Mouse (Mus musculus): ENCODE results near the gene Nupr1. TPM values are rescaled to one million over a fixed set of nuclear protein-coding genes. Genes with fewer than 3 reads are reported as not detected.
A peak's percentile ranks its signal among the peaks of the same experiment; 100 is the strongest.

The Nupr1 gene
- total and polyA plus RNA-seq, 2 experiments: 1.2 to 3.0 TPM

GRCm38 (mm10) chr7:126642545-126643243 is 12.0 kb upstream of the Nupr1 start:
- H3K4me3 ChIP-seq (ENCODE audit: insufficient read depth, low read depth, low read length): no peak overlapping the region
- H3K9ac ChIP-seq (ENCODE audit: low read depth, low read length): no peak overlapping the region
- no peak overlapping the region for H3K27ac ChIP-seq (replicated peaks; ENCODE audit: insufficient read depth, low read depth, low read length)
- WGBS: 27% methylated on average over 5 of the region's 5 CpGs
- H3K79me2 ChIP-seq (ENCODE audit: control insufficient read depth, insufficient read depth, low read length): no peaks in the 10 kb centered on the region
- H3K27me3 ChIP-seq (ENCODE audit: control insufficient read depth, insufficient read depth, low read length): no peaks in the 10 kb centered on the region
- TF ChIP-seq CTCF (IDR thresholded peaks at IDR 0.05; ENCODE audit: low read depth, low read length): no peak
- no peak for TF ChIP-seq POLR2A (IDR thresholded peaks at IDR 0.05; ENCODE audit: extremely low read depth, insufficient read depth, low read length)
- H3K36me3 ChIP-seq (ENCODE audit: control insufficient read depth, insufficient read depth, low read length): no peaks in the 10 kb centered on the region
- DNase-seq (ENCODE audit: extremely low read depth, low read depth, low spot score): peak; percentile 56
- no peaks in the 10 kb centered on the region; the same call in 1 of the 2 replicates for H3K4me1 ChIP-seq (ENCODE audit: control insufficient read depth, insufficient read depth, low read length)

DNA sequence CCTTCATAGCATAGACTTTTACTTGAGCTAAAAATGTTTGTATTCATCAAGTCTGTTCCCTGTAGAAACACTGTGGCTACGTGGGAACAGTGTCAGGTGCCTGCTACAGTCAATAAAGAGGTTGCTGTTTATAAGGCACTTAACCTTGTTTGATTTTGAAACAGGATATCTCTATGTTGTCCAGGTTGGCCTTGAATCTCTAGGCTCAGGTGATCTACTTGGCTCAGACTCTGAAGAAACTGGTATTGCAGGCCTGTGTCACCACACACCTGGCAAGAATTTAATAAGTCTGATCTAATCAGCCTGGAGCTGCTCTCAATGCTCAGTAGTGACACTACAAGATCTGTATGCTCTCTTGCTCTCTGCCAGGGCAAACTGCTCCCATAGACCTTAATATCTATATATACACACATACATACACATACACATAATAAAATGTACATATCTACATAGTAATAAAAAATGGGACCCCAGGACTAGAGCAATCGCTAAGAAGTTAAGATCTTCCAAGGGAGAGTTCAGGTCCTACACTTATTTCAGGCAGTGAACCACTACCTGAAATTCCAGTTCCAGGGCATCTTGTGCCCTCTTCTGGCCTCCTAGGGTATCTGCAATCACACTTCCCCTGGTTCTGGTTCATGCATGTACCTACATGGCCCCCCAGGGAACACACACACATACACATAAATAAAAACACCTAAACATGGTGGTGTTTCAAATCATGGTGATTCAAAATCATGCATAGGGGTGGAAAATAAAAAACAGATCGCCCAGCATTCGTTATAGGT is 6.3 kb upstream of the Nupr1 start:
- peak; percentile 75 for DNase-seq (ENCODE audit: extremely low read depth, low read depth, low spot score)
- H3K79me2 ChIP-seq (ENCODE audit: control insufficient read depth, insufficient read depth, low read length): no peaks in the 10 kb centered on the region
- 17% methylated on average over 4 of the region's 4 CpGs for WGBS

DNA sequence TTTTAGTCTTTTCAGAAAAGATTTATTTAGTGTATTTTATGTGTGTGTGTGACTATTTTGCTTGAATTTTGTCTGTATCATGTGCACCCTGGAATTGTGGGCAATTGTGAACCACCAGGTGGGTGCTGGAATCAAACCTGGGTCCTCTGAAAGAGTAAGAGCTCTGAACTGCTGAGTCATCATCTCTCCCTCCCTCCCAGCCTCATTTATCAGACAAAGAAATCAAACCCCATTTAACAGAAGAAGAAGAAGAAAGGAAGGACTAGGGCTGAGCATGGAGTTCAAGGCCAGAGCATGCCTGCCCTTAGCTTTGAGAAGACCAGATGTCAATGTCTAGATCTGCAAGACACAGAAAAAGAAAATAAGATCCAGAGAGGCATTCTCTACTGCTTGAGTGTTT is 4.7 kb upstream of the Nupr1 start:
- Histone ChIP-seq H3K79me2 (ENCODE audit: control insufficient read depth, insufficient read depth, low read length) (no peaks in the 10 kb centered on the region), H3K27me3 (ENCODE audit: control insufficient read depth, insufficient read depth, low read length) (no peaks in the 10 kb centered on the region), H3K4me3 (ENCODE audit: insufficient read depth, low read depth, low read length) (no peak overlapping the region), H3K27ac (replicated peaks; ENCODE audit: insufficient read depth, low read depth, low read length) (no peak overlapping the region), H3K36me3 (ENCODE audit: control insufficient read depth, insufficient read depth, low read length) (no peaks in the 10 kb centered on the region), H3K4me1 (ENCODE audit: control insufficient read depth, insufficient read depth, low read length) (peaks cover 3% of the 10 kb centered on the region), H3K9ac (ENCODE audit: low read depth, low read length) (no peak overlapping the region)
- no peak for DNase-seq (ENCODE audit: extremely low read depth, low read depth, low spot score)
- TF ChIP-seq CTCF (IDR thresholded peaks at IDR 0.05; ENCODE audit: low read depth, low read length): no peak
- no peak for TF ChIP-seq POLR2A (IDR thresholded peaks at IDR 0.05; ENCODE audit: extremely low read depth, insufficient read depth, low read length)

More for the DNA sequence above, 6.3 kb upstream of the Nupr1 start:
- no peaks in the 10 kb centered on the region for H3K27me3 ChIP-seq (ENCODE audit: control insufficient read depth, insufficient read depth, low read length)
- TF ChIP-seq CTCF (IDR thresholded peaks at IDR 0.05; ENCODE audit: low read depth, low read length) (peak; percentile 59; the same call in 1 of the 2 replicates), POLR2A (IDR thresholded peaks at IDR 0.05; ENCODE audit: extremely low read depth, insufficient read depth, low read length) (no peak)
- H3K27ac ChIP-seq (replicated peaks; ENCODE audit: insufficient read depth, low read depth, low read length): no peak overlapping the region
- peaks cover 3% of the 10 kb centered on the region for H3K4me1 ChIP-seq (ENCODE audit: control insufficient read depth, insufficient read depth, low read length)
- no peaks in the 10 kb centered on the region for H3K36me3 ChIP-seq (ENCODE audit: control insufficient read depth, insufficient read depth, low read length)
- H3K4me3 ChIP-seq (ENCODE audit: insufficient read depth, low read depth, low read length): no peak overlapping the region
- H3K9ac ChIP-seq (ENCODE audit: low read depth, low read length): no peak overlapping the region

DNA sequence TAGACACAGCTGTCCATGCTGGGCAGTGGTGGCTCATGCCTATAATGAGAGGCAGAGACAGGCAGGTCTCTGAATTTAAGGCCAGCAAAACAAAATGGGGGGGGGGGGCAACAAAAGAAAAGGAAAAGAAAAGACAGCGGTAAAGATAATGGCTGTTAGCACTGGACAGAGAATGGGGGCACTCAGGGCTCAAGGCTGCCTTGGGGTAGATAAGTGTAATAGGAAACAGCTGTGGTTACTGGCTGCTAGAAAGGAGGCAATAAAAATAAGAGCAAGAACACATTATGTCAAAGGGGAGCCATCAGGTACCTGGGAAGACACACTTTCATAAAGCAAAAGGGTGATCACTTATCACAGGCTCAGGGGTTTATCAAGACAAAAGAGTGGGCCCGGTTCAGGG is 1.8 kb upstream of the Nupr1 start:
- Histone ChIP-seq H3K4me1 (ENCODE audit: control insufficient read depth, insufficient read depth, low read length) (peaks cover 3% of the 10 kb centered on the region), H3K9ac (ENCODE audit: low read depth, low read length) (no peak overlapping the region), H3K36me3 (ENCODE audit: control insufficient read depth, insufficient read depth, low read length) (no peaks in the 10 kb centered on the region), H3K27me3 (ENCODE audit: control insufficient read depth, insufficient read depth, low read length) (no peaks in the 10 kb centered on the region), H3K4me3 (ENCODE audit: insufficient read depth, low read depth, low read length) (no peak overlapping the region), H3K79me2 (ENCODE audit: control insufficient read depth, insufficient read depth, low read length) (no peaks in the 10 kb centered on the region), H3K27ac (replicated peaks; ENCODE audit: insufficient read depth, low read depth, low read length) (no peak overlapping the region)
- DNase-seq (ENCODE audit: extremely low read depth, low read depth, low spot score): no peak
- WGBS: 96% methylated on average over 2 of the region's 2 CpGs
- TF ChIP-seq CTCF (IDR thresholded peaks at IDR 0.05; ENCODE audit: low read depth, low read length) (no peak), POLR2A (IDR thresholded peaks at IDR 0.05; ENCODE audit: extremely low read depth, insufficient read depth, low read length) (no peak)

GRCm38 (mm10) chr7:126629915-126630314 is 746 bp downstream of the Nupr1 start:
- WGBS: 49% methylated on average over 3 of the region's 3 CpGs
- Histone ChIP-seq H3K9ac (ENCODE audit: low read depth, low read length) (no peak overlapping the region), H3K27ac (replicated peaks; ENCODE audit: insufficient read depth, low read depth, low read length) (no peak overlapping the region), H3K79me2 (ENCODE audit: control insufficient read depth, insufficient read depth, low read length) (no peaks in the 10 kb centered on the region), H3K36me3 (ENCODE audit: control insufficient read depth, insufficient read depth, low read length) (no peaks in the 10 kb centered on the region), H3K4me1 (ENCODE audit: control insufficient read depth, insufficient read depth, low read length) (peaks cover 2% of the 10 kb centered on the region), H3K4me3 (ENCODE audit: insufficient read depth, low read depth, low read length) (no peak overlapping the region), H3K27me3 (ENCODE audit: control insufficient read depth, insufficient read depth, low read length) (no peaks in the 10 kb centered on the region)
- no peak for DNase-seq (ENCODE audit: extremely low read depth, low read depth, low spot score)
- TF ChIP-seq POLR2A (IDR thresholded peaks at IDR 0.05; ENCODE audit: extremely low read depth, insufficient read depth, low read length) (no peak), CTCF (IDR thresholded peaks at IDR 0.05; ENCODE audit: low read depth, low read length) (no peak)

- peaks cover 2% of the 10 kb centered on the region for H3K4me1 ChIP-seq (ENCODE audit: control insufficient read depth, insufficient read depth, low read length)
- no peak overlapping the region for H3K9ac ChIP-seq (ENCODE audit: low read depth, low read length)
- 73% methylated on average over 6 of the region's 6 CpGs for WGBS
- H3K79me2 ChIP-seq (ENCODE audit: control insufficient read depth, insufficient read depth, low read length): no peaks in the 10 kb centered on the region
- no peak for TF ChIP-seq POLR2A (IDR thresholded peaks at IDR 0.05; ENCODE audit: extremely low read depth, insufficient read depth, low read length)
- no peak for TF ChIP-seq CTCF (IDR thresholded peaks at IDR 0.05; ENCODE audit: low read depth, low read length)
- H3K27ac ChIP-seq (replicated peaks; ENCODE audit: insufficient read depth, low read depth, low read length): no peak overlapping the region
- H3K27me3 ChIP-seq (ENCODE audit: control insufficient read depth, insufficient read depth, low read length): no peaks in the 10 kb centered on the region
- no peak overlapping the region for H3K4me3 ChIP-seq (ENCODE audit: insufficient read depth, low read depth, low read length)
- no peak for DNase-seq (ENCODE audit: extremely low read depth, low read depth, low spot score)
- H3K36me3 ChIP-seq (ENCODE audit: control insufficient read depth, insufficient read depth, low read length): no peaks in the 10 kb centered on the region
These were observed 2.5 kb downstream of the Nupr1 start for GRCm38 (mm10) chr7:126628111-126628510.

Data from liver, adult 2 months (tissue).